Mouse (Mus musculus): ENCODE measurements around the gene N4bp2l1.

Gene N4bp2l1

DNA sequence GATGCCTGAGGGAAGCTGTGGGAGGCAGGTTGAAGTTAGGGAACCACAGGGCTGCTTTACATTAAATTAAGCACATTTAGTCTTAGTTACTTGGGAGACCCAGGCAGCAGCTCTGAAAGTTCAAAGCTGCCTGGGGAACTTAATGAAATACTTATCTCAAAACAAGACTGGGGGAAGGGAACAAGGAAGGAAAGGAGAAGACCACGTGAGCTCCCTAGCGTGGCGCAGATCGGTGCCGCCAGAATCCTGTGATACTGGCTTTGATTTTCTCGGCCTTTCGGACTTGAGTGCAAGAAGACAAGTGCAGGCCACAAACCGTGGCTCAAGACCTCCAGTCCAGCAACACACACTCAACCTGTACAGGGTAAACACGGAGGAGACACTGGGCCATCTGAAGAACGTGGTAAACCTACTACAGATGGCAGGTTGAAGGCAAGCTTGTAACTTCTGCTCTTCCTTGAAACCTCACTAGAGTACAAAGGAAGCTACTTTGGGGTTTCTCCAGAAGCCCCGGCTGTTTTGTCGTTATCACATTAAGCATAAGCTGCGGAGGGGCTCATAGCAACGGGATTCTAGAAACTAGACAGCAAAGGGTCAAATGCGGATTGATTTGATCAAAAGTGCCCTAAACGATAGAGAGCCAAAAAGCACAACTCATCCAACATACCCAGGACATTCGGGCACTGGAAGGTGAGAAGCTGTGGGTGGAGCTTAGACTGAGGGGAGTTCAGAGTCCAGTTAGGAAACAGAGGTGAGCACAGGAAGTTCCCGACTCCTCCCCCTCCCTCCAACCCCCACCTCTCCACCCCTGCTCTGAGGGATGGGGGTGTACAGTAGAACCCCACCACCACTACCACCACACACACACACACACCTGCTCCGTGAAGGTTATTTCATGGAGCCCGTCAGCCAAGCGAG is 1.5 kb upstream of the N4bp2l1 start:
- no peak for DNase-seq (ENCODE audit: low spot score)

- no peak for DNase-seq (ENCODE audit: low spot score)
These were observed 1.5 kb downstream of the N4bp2l1 start for GRCm38 (mm10) chr5:150595366-150596016.

- no peak for DNase-seq (ENCODE audit: low spot score)
These were observed 2.2 kb downstream of the N4bp2l1 start for GRCm38 (mm10) chr5:150594649-150595339.

DNA sequence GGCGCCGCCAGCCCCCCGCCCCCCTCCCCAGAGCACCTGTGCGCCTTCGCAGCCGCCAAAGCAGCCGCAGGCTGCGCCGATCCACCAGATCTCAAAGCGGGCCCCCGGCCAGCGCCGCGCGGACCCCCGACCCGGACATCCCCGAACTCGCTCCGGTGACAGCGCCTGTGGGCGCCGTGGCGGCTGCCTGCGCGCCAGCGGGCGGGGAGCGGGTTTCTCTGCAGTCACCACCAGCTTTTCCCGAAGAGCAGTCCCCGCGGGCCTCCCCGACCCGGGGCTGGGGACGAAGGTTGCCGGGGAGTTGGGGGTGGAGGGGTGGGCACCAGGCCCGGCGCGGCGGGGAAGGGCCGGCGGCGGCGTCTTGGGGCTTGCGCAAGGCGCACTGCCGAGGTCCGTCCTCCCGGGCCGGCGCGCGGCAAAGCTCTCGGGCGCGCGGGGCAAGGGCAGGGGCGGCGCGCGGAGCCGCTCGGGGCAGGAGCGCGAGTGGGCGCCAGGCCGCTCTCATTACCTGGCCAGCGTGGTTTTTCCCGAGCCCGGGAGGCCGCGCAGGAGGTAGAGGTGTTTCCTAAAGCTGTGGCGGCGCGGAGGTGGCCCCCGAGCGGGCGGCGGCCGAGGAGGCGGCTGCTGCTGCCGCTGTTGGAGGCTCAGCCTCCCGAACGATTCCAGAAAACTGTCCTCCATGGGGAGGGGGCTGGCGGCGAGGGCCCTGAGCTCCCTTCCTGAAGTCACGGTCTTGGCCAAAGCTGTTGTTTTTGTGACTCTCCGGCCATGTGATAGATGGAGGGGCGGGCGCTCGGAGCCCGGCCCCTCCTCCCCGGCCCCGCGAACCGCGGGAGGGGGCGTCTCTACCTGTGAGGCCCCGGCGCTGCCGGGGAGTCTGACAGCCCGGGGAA is 3.0 kb downstream of the N4bp2l1 start:
- DNase-seq (ENCODE audit: low spot score) = peak; percentile 69

GRCm38 (mm10) chr5:150592904-150593755 is 3.9 kb downstream of the N4bp2l1 start:
- no peak for DNase-seq (ENCODE audit: low spot score)

GRCm38 (mm10) chr5:150592186-150592903 is 4.6 kb downstream of the N4bp2l1 start:
- no peak for DNase-seq (ENCODE audit: low spot score)

- DNase-seq (ENCODE audit: low spot score) = no peak
These were observed 7.0 kb downstream of the N4bp2l1 start for GRCm38 (mm10) chr5:150589945-150590344.

GRCm38 (mm10) chr5:150584337-150584729 is 12.7 kb downstream of the N4bp2l1 start:
- DNase-seq (ENCODE audit: low spot score) = peak; percentile 25

GRCm38 (mm10) chr5:150583622-150584336 is 13.2 kb downstream of the N4bp2l1 start:
- peak; percentile 79 for DNase-seq (ENCODE audit: low spot score)

GRCm38 (mm10) chr5:150583181-150583580 is 13.8 kb downstream of the N4bp2l1 start:
- no peak for DNase-seq (ENCODE audit: low spot score)

DNA sequence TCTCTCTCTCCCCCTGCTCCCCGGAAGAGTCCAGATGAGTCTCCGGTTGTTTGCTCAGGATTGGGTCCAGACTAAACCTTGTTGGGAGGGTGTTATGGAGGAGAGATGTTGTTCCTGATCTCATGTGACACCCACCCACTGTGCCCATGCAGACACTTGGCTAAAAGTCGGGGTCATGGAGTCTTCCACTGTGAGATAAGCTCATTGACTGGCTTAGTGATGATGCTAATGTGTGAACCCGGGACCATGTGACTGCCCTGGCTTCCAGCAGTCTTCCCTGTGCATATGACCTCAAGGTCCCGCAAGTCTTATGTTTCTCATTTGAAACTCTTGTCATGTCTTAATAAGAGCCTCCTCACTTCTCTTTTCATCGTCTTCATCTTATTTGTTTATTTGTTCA is 15.8 kb downstream of the N4bp2l1 start:
- DNase-seq (ENCODE audit: low spot score) = no peak

DNA sequence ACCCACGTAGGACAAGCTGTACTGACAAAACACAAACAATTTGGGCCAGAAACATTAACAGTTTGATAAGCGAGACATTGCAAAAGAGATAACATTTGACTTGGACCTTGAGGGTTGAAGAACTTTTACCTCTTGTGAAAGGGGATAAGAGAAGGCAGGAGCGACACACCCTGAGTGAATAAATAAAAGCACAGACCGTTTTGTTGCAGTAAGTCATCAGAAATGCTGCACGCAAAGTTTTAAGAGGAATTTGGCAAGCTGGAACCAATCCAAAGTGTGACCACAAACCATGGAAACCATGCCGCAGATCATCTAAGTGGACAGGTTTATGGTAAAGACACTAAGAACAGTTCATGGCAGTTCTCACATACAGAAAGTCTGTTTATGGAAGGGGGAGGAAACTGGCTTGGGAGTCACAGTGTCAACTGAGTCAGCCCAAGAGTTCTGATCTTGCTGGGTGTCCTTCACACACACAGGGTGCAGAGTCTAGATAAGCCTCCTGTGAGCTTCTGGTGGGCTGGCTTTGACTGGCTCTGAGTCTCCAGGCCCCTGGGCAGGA is 18.3 kb downstream of the N4bp2l1 start:
- DNase-seq (ENCODE audit: low spot score) = no peak

DNA sequence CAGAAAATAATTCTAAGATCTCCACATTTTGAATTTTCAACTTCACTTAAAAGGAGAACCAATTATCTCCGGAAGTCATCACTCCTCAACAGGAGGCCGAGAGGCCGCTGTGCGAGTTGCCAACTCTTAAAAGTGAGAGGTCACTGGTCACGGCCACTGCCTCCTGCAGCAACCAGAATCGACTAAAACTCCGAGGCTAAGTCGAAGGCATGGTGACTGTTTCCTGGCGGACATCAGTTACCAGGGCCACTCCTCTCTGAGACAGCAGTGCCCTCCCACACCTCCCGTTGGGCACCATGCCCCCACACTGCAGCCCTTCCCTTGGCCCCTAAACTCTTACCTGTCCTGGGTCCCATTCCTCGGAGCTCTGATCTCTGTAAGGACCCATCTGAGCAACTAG is 20.2 kb downstream of the N4bp2l1 start:
- no peak for DNase-seq (ENCODE audit: low spot score)

- no peak for DNase-seq (ENCODE audit: low spot score)
These were observed 22.1 kb downstream of the N4bp2l1 start for GRCm38 (mm10) chr5:150574885-150575284.

DNA sequence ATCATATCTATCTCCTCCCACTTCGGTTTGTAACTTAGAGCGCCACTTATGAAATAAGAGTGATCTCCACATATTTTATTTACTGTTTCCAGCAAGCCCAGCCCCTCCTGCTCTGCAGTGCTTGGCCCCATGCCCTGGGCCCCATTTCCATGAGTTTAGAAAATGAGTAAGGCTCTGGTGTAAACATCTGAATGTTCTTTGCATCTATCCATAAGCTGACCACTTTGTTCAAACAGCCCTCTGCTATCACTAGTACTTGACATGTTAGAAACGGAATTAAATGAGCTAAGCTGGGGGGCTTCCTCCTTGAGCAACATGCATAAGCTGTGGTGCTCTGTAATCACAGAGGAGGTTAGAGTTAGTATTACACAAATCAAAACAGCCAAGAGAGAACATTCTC is 22.6 kb downstream of the N4bp2l1 start:
- no peak for DNase-seq (ENCODE audit: low spot score)

DNA sequence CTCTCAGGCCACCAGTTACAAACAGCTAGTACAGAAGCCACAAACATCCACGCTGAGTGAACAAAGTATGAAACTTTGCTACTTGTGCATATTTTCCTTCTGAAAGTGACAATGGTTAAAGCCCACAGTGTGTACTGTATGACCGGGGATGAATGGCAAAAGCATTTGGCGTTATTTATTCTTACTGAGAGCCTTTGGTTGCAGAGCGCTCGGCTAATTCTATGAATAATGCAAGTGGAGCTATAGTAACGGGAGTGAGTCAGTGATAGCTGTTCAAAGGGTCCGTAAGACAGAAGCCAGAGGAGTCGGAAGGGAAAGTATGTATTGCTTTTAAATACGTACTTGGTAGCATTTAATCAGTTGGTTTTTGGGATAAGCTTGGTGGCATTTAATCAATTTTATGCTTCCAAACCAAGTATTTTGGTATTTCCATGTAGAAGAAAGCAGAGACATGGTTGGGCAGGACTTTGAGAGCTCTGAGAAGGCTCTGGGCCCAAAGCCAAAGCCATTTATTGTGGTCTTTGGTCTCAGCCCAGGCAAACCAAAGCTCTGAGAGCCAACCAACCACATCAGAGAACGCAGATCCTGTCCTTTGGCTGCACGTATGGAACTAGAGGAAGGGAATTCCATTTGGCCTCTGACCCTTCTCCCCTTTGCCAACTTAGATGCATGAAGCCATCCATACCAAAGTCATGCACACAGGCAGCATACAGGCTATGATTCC is 26.3 kb downstream of the N4bp2l1 start:
- no peak for DNase-seq (ENCODE audit: low spot score)

DNA sequence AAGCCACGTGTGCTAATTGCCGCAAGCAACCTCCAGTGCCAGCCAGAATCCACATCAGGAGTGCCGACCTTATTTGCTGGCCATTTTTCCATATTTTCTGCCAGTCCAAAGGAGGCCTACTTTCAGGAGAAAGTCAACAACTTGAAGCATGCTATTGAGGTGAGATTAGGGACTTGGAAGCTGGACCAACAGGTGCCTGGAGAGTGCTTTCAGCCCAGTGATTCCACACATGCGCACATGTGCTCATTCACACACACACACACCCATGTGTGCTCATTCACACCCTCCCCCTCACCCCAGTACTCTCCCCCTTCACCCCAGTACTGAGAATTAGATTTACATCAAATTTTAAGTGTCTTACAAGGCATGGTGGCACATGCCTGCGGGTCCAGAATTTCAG is 30.0 kb downstream of the N4bp2l1 start:
- DNase-seq (ENCODE audit: low spot score) = no peak

DNA sequence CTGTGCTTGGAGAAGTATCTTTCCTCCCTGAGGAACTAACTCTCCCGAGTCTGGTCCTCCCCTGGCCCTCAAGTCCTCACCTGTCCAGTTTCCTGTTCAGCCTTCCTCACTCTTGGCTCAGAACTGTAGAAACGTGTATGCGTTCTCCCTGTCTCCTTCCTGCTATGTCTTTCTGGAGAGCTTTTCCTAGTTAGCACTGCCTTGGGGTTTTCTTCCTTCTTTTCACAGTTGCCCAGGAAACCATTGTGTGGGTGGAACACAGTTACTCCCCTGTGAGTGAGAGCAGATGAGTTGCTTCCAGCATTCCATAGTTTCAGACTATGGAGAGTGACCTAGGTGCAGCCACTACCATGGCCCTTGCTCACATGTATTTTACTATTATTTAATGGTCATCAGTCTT is 30.8 kb downstream of the N4bp2l1 start:
- no peak for DNase-seq (ENCODE audit: low spot score)

Measured in MN1 (cell line).